Mouse (Mus musculus): ENCODE results near the gene C2cd4a. TPM values are rescaled to one million over a fixed set of nuclear protein-coding genes. Genes with fewer than 3 reads are reported as not detected.

Gene C2cd4a
- 0.27 and 0.34 TPM in 2 replicates for polyA plus RNA-seq (2015; fragmentation: Nextera tagmentation; extraction: Ambion mirVana)

DNA sequence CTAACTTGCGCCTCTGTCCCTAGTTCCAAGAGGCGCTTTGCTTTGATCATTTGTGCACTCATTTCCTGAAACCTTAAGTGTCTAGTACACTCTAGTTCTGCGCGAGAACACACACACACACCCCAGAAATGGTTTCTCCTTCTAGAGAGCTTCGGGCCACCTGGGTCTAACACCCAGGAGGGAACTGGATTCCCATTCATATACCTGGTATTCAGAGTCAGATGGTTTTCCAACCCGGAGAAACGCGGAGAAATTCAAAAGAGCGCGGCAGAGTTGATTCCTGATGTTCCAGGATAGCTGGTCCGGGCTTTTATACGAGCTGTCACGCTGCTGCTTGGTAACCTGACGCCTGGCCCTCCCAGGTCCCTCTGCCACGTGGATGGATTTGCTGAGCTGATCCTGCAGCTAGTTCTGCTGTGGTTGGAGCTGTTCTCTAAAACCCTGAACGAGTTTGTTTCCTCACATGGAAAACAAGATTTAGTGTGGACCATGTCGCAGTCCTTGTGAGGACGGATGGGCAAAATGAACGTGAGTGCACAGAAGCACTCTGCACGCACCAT is at the start of gene C2cd4a:
Gene C2cd4a (minus strand): TSS at position 285 of the 560 bp plus-strand sequence.
- H3K27ac ChIP-seq (replicated peaks), result no peak within 1 kb of the TSS
- H3K9ac ChIP-seq, result peak within 1 kb of the TSS; percentile 80
- peaks cover 20% of the 10 kb centered on the region for H3K4me1 ChIP-seq
- ATAC-seq (ENCODE audit: extremely low read depth, insufficient number of reproducible peaks, low FRiP score, low TSS enrichment), result no peak
- no peaks in the 10 kb centered on the region for H3K36me3 ChIP-seq
- 0 out of 2 replicates have a peak, but pooled peaks cover 4% of the 10 kb centered on the region for H3K9me3 ChIP-seq
- peak within 1 kb of the TSS; percentile 68 for H3K4me3 ChIP-seq
- H3K27me3 ChIP-seq (replicated peaks), result peaks cover 60% of the 10 kb centered on the region
- 5% methylated on average over 20 of the region's 20 CpGs for WGBS
- peak within 1 kb of the TSS; percentile 90 for H3K4me2 ChIP-seq

DNA sequence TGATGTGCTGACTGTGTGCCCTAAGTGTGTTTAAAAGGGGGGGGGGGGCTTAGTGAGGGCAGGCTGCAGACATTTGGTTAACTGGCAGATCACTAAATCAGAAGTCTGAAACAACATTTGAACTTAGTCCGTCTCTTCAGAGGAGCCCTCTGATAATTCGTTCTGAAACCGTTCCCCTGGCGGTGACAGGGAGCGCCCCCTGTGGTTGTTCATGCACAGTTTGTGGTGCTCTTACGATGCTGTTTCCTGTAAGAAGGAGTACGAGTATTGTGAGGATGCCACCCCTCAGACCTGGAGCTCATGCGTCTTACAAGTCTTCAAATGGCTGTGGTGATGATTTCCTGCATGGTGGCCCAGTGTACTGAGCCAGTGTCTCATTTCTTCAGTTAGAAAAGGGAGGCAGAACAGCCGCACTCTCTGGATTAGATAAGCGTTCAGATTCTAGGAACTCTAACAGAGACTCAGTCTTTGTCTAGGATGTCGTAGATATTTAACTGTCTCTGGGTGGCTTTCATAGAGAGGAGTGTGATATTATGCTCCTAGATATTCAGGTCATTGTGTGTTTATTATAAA is 46.2 kb upstream of the C2cd4a start:
- peak overlapping the region; percentile 13; the same call in 1 of the 2 replicates for H3K4me2 ChIP-seq
- H3K9me3 ChIP-seq, result no peaks in the 10 kb centered on the region
- 77% methylated on average over 11 of the region's 11 CpGs for WGBS

DNA sequence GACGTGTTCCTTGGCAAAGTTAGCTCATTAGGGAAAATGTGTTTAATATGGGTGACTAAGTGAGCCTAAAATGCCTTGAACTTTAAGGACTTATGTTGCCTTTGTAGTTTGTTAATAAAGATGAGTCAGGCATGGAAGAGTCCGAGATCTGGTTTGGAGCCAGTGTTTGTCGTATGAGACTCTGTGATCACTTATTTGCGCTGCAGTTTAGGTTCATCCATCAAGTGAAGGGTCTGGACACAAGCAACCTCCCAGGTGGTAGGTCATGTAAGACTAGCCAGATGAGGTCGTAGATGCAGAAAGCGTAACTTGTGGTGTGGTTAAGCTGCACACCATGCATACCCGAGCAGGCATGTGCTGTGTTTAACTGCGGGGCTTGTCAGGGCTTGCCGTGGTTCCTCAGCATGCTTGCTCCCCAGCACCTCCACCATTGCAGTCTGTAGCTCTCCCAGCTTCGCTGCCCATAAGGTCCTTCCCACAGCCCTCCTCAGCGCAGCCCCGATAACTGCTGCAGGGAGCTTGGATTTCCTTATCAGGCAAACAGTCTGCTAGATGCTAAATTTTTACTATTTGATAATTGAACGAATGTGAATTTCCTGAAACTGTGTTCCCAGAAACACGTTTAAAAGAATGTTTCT is 45.1 kb upstream of the C2cd4a start:
- no peaks in the 10 kb centered on the region for H3K9me3 ChIP-seq
- WGBS, result 78% methylated on average over 14 of the region's 14 CpGs
- H3K27me3 ChIP-seq (replicated peaks), result no peaks in the 10 kb centered on the region
- H3K4me2 ChIP-seq, result no peak overlapping the region
- 0 out of 2 replicates have a peak, but pooled peaks cover 3% of the 10 kb centered on the region for H3K4me1 ChIP-seq
- H3K36me3 ChIP-seq, result peaks cover 37% of the 10 kb centered on the region
- no peak overlapping the region for H3K27ac ChIP-seq (replicated peaks)
- H3K4me3 ChIP-seq, result no peak overlapping the region
- no peak for ATAC-seq (ENCODE audit: extremely low read depth, insufficient number of reproducible peaks, low FRiP score, low TSS enrichment)
- H3K9ac ChIP-seq, result no peak overlapping the region

More for the DNA sequence above, 46.2 kb upstream of the C2cd4a start:
- no peak for ATAC-seq (ENCODE audit: extremely low read depth, insufficient number of reproducible peaks, low FRiP score, low TSS enrichment)
- Histone ChIP-seq H3K4me1 (0 out of 2 replicates have a peak, but pooled peaks cover 3% of the 10 kb centered on the region), H3K9ac (no peak overlapping the region), H3K27me3 (replicated peaks) (no peaks in the 10 kb centered on the region), H3K27ac (replicated peaks) (no peak overlapping the region), H3K36me3 (peaks cover 45% of the 10 kb centered on the region), H3K4me3 (no peak overlapping the region)

DNA sequence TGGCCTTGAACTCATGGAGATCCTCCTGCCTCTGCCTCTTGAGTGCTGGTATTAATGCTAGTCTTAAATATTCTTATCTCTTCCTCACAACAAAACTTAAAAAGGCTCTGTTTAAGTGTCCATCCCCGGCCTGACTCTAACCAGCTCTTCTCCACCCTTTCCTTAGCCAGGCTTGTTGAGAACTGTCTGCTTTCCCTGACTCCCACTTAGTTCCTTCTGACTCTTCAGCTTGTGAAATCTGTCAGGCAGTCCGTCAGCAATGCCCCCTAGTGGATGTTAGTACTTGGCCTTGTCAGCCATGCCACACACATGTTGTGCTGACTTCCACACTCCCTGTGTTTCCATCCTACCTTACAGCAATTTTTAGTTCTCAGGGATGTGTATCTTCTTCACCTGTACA is 43.2 kb upstream of the C2cd4a start:
- Histone ChIP-seq H3K4me1 (0 out of 2 replicates have a peak, but pooled peaks cover 3% of the 10 kb centered on the region), H3K27ac (replicated peaks) (no peak overlapping the region), H3K4me2 (no peak overlapping the region), H3K4me3 (no peak overlapping the region), H3K36me3 (peaks cover 28% of the 10 kb centered on the region), H3K9me3 (no peaks in the 10 kb centered on the region), H3K27me3 (replicated peaks) (no peaks in the 10 kb centered on the region), H3K9ac (no peak overlapping the region)
- ATAC-seq (ENCODE audit: extremely low read depth, insufficient number of reproducible peaks, low FRiP score, low TSS enrichment), result no peak
- 31% methylated on average over 2 of the region's 2 CpGs for WGBS

DNA sequence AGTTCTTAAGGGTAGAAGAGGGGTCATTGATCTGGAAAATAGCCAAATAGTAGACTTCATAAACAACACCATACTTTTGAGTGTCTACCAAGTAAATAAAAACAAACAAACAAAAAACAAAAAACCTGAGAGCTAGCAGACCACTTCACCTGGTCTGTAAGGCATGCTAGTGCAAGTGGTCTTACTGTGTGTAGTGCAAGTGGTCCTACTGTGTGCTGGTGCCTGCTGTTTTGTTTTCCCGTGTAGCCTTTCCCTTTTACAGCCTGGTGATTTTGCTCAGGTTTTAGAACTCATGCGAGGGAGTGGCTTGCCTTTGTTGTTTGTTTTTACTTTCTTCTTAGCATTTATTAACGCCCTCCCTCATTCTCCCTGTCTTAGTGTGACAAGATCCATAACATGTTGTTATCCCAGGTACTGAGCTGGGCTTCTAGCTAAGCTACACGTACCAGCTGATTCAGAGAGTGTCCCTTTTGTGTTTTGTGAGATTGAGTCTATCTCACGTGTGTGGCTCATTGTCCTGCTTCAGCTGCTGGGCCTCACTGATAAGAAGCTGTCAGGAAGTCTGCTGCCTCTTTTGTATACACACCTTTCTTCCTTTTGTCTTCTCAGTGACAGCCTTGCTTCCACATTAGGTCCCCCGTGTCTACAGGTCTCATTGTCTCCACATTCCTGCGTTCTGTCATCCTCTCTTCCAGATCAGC is 42.5 kb upstream of the C2cd4a start:
- Histone ChIP-seq H3K27me3 (replicated peaks) (no peaks in the 10 kb centered on the region), H3K36me3 (peaks cover 25% of the 10 kb centered on the region; the same call in 1 of the 2 replicates), H3K27ac (replicated peaks) (no peak overlapping the region; the same call in 1 of the 2 replicates), H3K4me1 (peaks cover 9% of the 10 kb centered on the region), H3K9me3 (no peaks in the 10 kb centered on the region), H3K4me3 (no peak overlapping the region), H3K9ac (no peak overlapping the region), H3K4me2 (no peak overlapping the region)
- ATAC-seq (ENCODE audit: extremely low read depth, insufficient number of reproducible peaks, low FRiP score, low TSS enrichment), result no peak
- WGBS, result 57% methylated on average over 7 of the region's 7 CpGs

DNA sequence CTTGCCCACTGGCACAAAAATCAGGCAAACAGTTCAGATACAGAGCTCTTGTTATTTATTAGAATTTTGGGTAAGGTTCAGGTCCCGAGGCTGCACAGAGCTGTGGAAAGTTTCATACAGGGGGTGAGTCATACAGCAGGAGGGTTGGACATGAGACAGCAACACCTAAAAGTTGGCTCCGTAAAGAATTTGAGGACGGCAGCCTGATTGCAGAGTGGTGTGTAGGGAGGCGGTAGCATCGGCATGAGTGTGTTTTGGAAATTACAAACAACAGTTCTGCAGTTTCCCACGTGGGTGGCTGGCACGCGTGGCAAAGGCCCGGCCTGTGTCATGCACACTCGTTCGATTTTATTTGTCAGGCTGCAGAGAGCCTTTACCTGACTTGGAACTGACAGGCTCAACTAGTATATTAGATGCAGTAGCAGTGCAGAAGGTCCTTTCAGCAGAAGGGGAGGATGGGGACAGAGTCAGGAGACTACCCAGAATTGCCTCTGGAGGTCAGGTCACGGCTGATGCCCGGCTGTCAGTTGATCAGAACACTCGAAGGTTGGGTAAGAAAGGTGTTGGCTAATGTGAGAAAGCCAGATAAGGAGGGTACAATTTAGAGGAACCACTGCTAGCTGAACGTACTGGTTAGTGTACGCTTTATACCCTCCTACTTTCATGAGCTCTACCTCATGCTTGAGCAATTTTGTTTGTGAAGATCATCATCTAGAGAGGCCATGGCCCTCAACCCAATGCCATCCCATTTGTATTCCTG is 37.7 kb upstream of the C2cd4a start:
- Histone ChIP-seq H3K4me2 (no peak overlapping the region), H3K4me3 (no peak overlapping the region), H3K27me3 (replicated peaks) (no peaks in the 10 kb centered on the region), H3K36me3 (0 out of 2 replicates have a peak, but pooled peaks cover 9% of the 10 kb centered on the region), H3K4me1 (peaks cover 14% of the 10 kb centered on the region), H3K9ac (0 out of 2 replicates have a peak overlapping the region, but pooled peaks have one; percentile 30), H3K27ac (replicated peaks) (no peak overlapping the region), H3K9me3 (no peaks in the 10 kb centered on the region)
- no peak for ATAC-seq (ENCODE audit: extremely low read depth, insufficient number of reproducible peaks, low FRiP score, low TSS enrichment)
- 74% methylated on average over 16 of the region's 16 CpGs for WGBS

DNA sequence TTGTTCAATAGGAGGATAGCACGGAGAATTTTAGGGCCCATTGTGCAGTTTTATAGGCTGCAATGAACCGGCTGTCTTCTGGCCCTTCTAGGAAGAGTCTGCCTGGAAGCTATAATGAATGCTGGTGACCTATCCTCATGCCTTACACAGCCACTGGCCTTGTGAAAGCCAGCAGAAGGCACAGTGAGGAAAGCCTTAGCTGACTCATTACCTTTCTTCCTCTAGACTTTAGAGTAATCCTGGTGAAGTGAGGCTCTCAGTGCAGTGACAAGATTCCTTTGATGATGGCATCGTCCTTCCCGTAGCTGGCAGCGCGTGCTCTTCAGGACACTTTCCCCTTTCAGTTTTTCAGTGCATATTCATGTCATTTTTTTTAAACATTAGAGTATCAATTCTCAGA is 35.3 kb upstream of the C2cd4a start:
- peaks cover 13% of the 10 kb centered on the region for H3K4me1 ChIP-seq
- H3K9me3 ChIP-seq, result no peaks in the 10 kb centered on the region
- no peak overlapping the region for H3K4me3 ChIP-seq
- H3K27ac ChIP-seq (replicated peaks), result no peak overlapping the region
- 80% methylated on average over 6 of the region's 6 CpGs for WGBS
- H3K27me3 ChIP-seq (replicated peaks), result no peaks in the 10 kb centered on the region
- H3K4me2 ChIP-seq, result no peak overlapping the region
- 0 out of 2 replicates have a peak, but pooled peaks cover 7% of the 10 kb centered on the region for H3K36me3 ChIP-seq
- H3K9ac ChIP-seq, result no peak overlapping the region
- ATAC-seq (ENCODE audit: extremely low read depth, insufficient number of reproducible peaks, low FRiP score, low TSS enrichment), result no peak

DNA sequence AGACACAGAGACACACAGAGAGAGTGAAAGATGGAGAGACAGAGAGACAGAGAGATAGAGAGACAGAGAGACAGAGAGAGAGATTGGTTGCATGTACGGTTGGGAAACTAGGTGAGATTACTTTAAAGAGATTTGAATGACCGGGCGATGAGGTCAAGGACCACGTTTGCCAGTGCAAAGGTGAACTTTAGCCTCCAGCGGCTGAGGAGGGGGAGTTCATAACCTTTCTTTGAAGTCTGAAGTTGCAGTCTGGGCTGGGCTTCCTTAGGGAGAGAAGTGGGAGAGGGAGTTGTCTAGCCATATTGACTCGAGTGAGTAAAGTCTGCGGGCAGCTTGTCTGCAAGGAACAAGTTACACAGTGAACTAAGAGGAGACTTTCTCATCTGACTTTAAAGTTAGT is 33.3 kb upstream of the C2cd4a start:
- no peak overlapping the region for H3K4me2 ChIP-seq
- no peak for ATAC-seq (ENCODE audit: extremely low read depth, insufficient number of reproducible peaks, low FRiP score, low TSS enrichment)
- WGBS, result 70% methylated on average over 7 of the region's 7 CpGs
- peaks cover 6% of the 10 kb centered on the region; the same call in 1 of the 2 replicates for H3K36me3 ChIP-seq
- no peaks in the 10 kb centered on the region for H3K9me3 ChIP-seq
- no peaks in the 10 kb centered on the region for H3K27me3 ChIP-seq (replicated peaks)
- H3K27ac ChIP-seq (replicated peaks), result no peak overlapping the region
- no peak overlapping the region for H3K9ac ChIP-seq
- no peak overlapping the region for H3K4me3 ChIP-seq
- H3K4me1 ChIP-seq, result peaks cover 13% of the 10 kb centered on the region

DNA sequence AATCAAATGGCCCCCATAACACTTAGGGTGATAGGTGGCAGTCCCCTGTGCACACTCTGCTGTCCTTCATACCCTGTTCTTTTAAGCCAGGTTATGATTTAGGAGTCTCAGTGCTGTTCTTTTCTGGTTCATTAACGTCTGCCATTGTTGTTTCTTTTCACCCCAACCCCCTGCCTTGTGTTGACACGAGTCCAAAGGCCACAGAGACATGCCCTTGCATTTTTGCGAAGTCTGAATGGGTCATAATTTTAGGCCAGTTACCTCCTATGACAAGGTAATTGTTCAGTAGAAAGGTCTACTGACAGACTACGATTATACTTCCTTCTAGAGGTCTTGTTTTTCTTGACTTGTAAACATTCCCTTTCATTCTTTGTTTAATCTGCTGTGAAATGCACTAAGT is 31.9 kb upstream of the C2cd4a start:
- H3K27me3 ChIP-seq (replicated peaks), result no peaks in the 10 kb centered on the region
- no peaks in the 10 kb centered on the region for H3K9me3 ChIP-seq
- 76% methylated on average over 4 of the region's 4 CpGs for WGBS
- no peak overlapping the region for H3K4me3 ChIP-seq
- no peak for ATAC-seq (ENCODE audit: extremely low read depth, insufficient number of reproducible peaks, low FRiP score, low TSS enrichment)
- peaks cover under 1% of the 10 kb centered on the region; the same call in 1 of the 2 replicates for H3K4me1 ChIP-seq
- no peak overlapping the region for H3K27ac ChIP-seq (replicated peaks)
- H3K9ac ChIP-seq, result no peak overlapping the region
- no peak overlapping the region for H3K4me2 ChIP-seq
- peaks cover 11% of the 10 kb centered on the region; the same call in 1 of the 2 replicates for H3K36me3 ChIP-seq

DNA sequence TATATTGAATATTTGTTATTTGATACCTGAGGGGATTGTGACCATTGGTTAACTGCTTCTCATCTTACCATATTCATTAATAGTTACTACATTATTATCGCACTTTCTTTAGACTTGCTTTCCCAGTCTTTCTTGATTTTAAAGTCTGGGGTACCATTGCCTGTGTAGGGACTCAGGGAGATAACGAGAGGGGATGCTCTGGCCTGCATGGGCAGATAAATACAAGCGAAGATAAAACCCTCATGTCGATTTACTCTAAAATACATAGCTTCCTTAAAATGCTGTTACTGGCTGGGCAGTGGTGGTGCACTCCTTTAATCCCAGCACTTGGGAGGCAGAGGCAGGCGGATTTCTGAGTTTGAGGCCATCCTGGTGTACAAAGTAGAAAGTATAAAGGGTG is 31.2 kb upstream of the C2cd4a start:
- Histone ChIP-seq H3K27ac (replicated peaks) (no peak overlapping the region), H3K4me2 (no peak overlapping the region), H3K27me3 (replicated peaks) (no peaks in the 10 kb centered on the region), H3K4me3 (no peak overlapping the region), H3K36me3 (peaks cover 17% of the 10 kb centered on the region), H3K9ac (no peak overlapping the region), H3K4me1 (no peaks in the 10 kb centered on the region), H3K9me3 (no peaks in the 10 kb centered on the region)
- WGBS, result 73% methylated on average over 5 of the region's 5 CpGs
- ATAC-seq (ENCODE audit: extremely low read depth, insufficient number of reproducible peaks, low FRiP score, low TSS enrichment), result no peak

Measured in heart, embryonic 13.5 days (tissue).